Mouse (Mus musculus) kidney, adult 2 months (tissue): ENCODE data around the gene Phrf1.

Source experiments
- CTCF ChIP-seq: fragments of 200-500 bp; conservative IDR thresholded peaks from 2 replicates; pipeline ENCODE4 v1.5.1; 2011; ENCODE audit warnings: low read depth, mild to moderate bottlenecking, control low read depth, low read length, moderate library complexity, mixed read lengths; ENCODE audit not compliant: insufficient read depth, insufficient read length
- POLR2A ChIP-seq: fragments of 200-500 bp; IDR thresholded peaks from one replicate; pipeline ENCODE4 v1.6.1; 2011; ENCODE audit warnings: low read depth, low read length, control low read depth

GRCm38 (mm10) chr7:141229702-141230101 is 1.1 kb downstream of the Phrf1 start:
- no peak for TF ChIP-seq CTCF
- TF ChIP-seq POLR2A, result no peak
